Mouse (Mus musculus): ENCODE data around the gene Msi2.

- TF ChIP-seq EP300 (IDR thresholded peaks at IDR 0.05; ENCODE audit: low read depth) (no peak), CTCF (IDR thresholded peaks at IDR 0.05; ENCODE audit: low read depth) (no peak)
Measured at GRCm38 (mm10) chr11:88700202-88700711, 18.1 kb downstream of the Msi2 start.
